Mouse (Mus musculus) heart, embryonic 14.5 days (tissue): ENCODE results near the gene Slc25a19. TPM values are rescaled to one million over a fixed set of nuclear protein-coding genes. Genes with fewer than 3 reads are reported as not detected.
A peak's percentile ranks its signal among the peaks of the same experiment; 100 is the strongest.

Experiments
- ATAC-seq: fragments of 200-750 bp; cut with Nextera tagmentation; 2 replicates; pipeline ENCODE4 v1.8.0; 2017; ENCODE audit warnings: low read depth, moderate TSS enrichment; ENCODE audit not compliant: insufficient number of reproducible peaks, insufficient read depth, low FRiP score
- H3K27ac ChIP-seq, 2 experiments: fragments of 200-500 bp in 1 of 2; fragments of 300-500 bp in 1 of 2; sonication (generic) in 1 of 2; replicated peaks in 1 of 2; 2 replicates each; pipeline ENCODE4 v1.5.1; 2012 to 2014; ENCODE audit warnings: low read depth in 2 of 2, low read length in 2 of 2, control low read depth in 1 of 2, mild to moderate bottlenecking in 1 of 2, mixed read lengths in 1 of 2; ENCODE audit not compliant: control insufficient read depth in 1 of 2, insufficient read depth in 1 of 2
- H3K27me3 ChIP-seq: fragments of 300-500 bp; sonication (generic); 2 replicates; pipeline ENCODE4 v1.6.1; 2014; ENCODE audit warnings: mild to moderate bottlenecking, low read length, control low read depth; ENCODE audit not compliant: control insufficient read depth, insufficient read depth
- H3K36me3 ChIP-seq: fragments of 300-500 bp; sonication (generic); 2 replicates; pipeline ENCODE4 v1.6.1; 2014; ENCODE audit warnings: mild to moderate bottlenecking, control low read depth, low read length, mixed read lengths; ENCODE audit not compliant: control insufficient read depth, insufficient read depth
- H3K4me1 ChIP-seq, 2 experiments: fragments of 200-500 bp in 1 of 2; fragments of 300-500 bp in 1 of 2; sonication (generic) in 1 of 2; 2 replicates each; pipeline ENCODE4 v1.6.1; 2012 to 2014; ENCODE audit warnings: low read length in 2 of 2, control low read depth in 1 of 2, mixed read lengths in 1 of 2; ENCODE audit not compliant: control insufficient read depth in 2 of 2, insufficient read depth in 2 of 2
- H3K4me2 ChIP-seq: fragments of 300-500 bp; sonication (generic); 2 replicates; pipeline ENCODE4 v1.6.1; 2014; ENCODE audit warnings: mild to moderate bottlenecking, low read length
- H3K4me3 ChIP-seq, 2 experiments: fragments of 200-500 bp in 1 of 2; fragments of 300-500 bp in 1 of 2; sonication (generic) in 1 of 2; 2 replicates each; pipeline ENCODE4 v1.5.1; 2012 to 2014; ENCODE audit warnings: low read length in 2 of 2, mild to moderate bottlenecking in 2 of 2, control low read depth in 1 of 2, low read depth in 1 of 2, moderate library complexity in 1 of 2; ENCODE audit not compliant: control insufficient read depth in 1 of 2, insufficient read depth in 1 of 2
- H3K9ac ChIP-seq: fragments of 300-500 bp; sonication (generic); 2 replicates; pipeline ENCODE4 v1.6.1; 2014; ENCODE audit warnings: mild to moderate bottlenecking, low read length
- H3K9me3 ChIP-seq: fragments of 300-500 bp; sonication (generic); 2 replicates; pipeline ENCODE4 v1.6.1; 2016; ENCODE audit warnings: low read length, control low read depth; ENCODE audit not compliant: control insufficient read depth
- WGBS: fragments of 180-500 bp; shearing (Covaris S2); extraction: QIAGEN DNeasy Blood & Tissue Kit; methylation state at CpG from one replicate; pipeline ENCODE4 v1.1.7; 2014; 5-methylcytosine and 5-hydroxymethylcytosine counted together
- polyA plus RNA-seq: library from polyadenylated mRNA; unstranded; fragments of >200 nt; fragmentation: Nextera tagmentation; extraction: Ambion mirVana; gene quantifications from 2 replicates; pipeline ENCODE4 v1.2.1, GENCODE M21; 2014

Gene Slc25a19
- polyA plus RNA-seq, 1 experiment from 2014 or later, result 42.8 TPM

GRCm38 (mm10) chr11:115586403-115586802 is 41.7 kb downstream of the Slc25a19 start:
- H3K4me3 ChIP-seq, result no peak overlapping the region

GRCm38 (mm10) chr11:115585573-115586100 is 42.5 kb downstream of the Slc25a19 start:
- 85% methylated on average over 7 of the region's 7 CpGs for WGBS
- H3K9me3 ChIP-seq, result no peaks in the 10 kb centered on the region
- H3K4me1 ChIP-seq, result no peaks in the 10 kb centered on the region; a peak in 1 of 4 replicates
- H3K27me3 ChIP-seq, result no peaks in the 10 kb centered on the region
- H3K36me3 ChIP-seq, result peaks cover 98% of the 10 kb centered on the region
- no peak overlapping the region for H3K27ac ChIP-seq
- no peak overlapping the region for H3K9ac ChIP-seq
- no peak overlapping the region for H3K4me3 ChIP-seq
- H3K4me2 ChIP-seq, result no peak overlapping the region
- ATAC-seq, result no peak

More at GRCm38 (mm10) chr11:115586403-115586802, 41.7 kb downstream of the Slc25a19 start:
- Histone ChIP-seq H3K36me3 (peaks cover 98% of the 10 kb centered on the region), H3K27ac (no peak overlapping the region), H3K9me3 (no peaks in the 10 kb centered on the region), H3K9ac (no peak overlapping the region), H3K4me2 (no peak overlapping the region), H3K27me3 (no peaks in the 10 kb centered on the region), H3K4me1 (no peaks in the 10 kb centered on the region; a peak in 1 of 4 replicates)
- ATAC-seq, result no peak
- 82% methylated on average over 9 of the region's 9 CpGs for WGBS

- WGBS, result 83% methylated on average over 10 of the region's 10 CpGs
- no peak overlapping the region for H3K9ac ChIP-seq
Measured at GRCm38 (mm10) chr11:115584376-115585073, 43.6 kb downstream of the Slc25a19 start.

GRCm38 (mm10) chr11:115582913-115583606 is 45.0 kb downstream of the Slc25a19 start:
- Histone ChIP-seq H3K4me1 (no peaks in the 10 kb centered on the region; a peak in 1 of 4 replicates), H3K9me3 (no peaks in the 10 kb centered on the region), H3K9ac (no peak overlapping the region), H3K4me3 (no peak overlapping the region), H3K27ac (no peak overlapping the region), H3K4me2 (no peak overlapping the region), H3K27me3 (no peaks in the 10 kb centered on the region), H3K36me3 (peaks cover 98% of the 10 kb centered on the region)
- WGBS, result 83% methylated on average over 10 of the region's 10 CpGs
- ATAC-seq, result no peak

More at GRCm38 (mm10) chr11:115584376-115585073, 43.6 kb downstream of the Slc25a19 start:
- Histone ChIP-seq H3K4me3 (no peak overlapping the region), H3K9me3 (no peaks in the 10 kb centered on the region), H3K4me1 (no peaks in the 10 kb centered on the region; a peak in 1 of 4 replicates), H3K36me3 (peaks cover 96% of the 10 kb centered on the region), H3K27ac (no peak overlapping the region), H3K4me2 (no peak overlapping the region), H3K27me3 (no peaks in the 10 kb centered on the region)
- ATAC-seq, result no peak

GRCm38 (mm10) chr11:115579080-115579479 is 49.0 kb downstream of the Slc25a19 start:
- no peaks in the 10 kb centered on the region for H3K9me3 ChIP-seq
- H3K9ac ChIP-seq, result no peak overlapping the region
- H3K4me2 ChIP-seq, result no peak overlapping the region
- no peak for ATAC-seq
- H3K27ac ChIP-seq, result no peak overlapping the region
- no peak overlapping the region for H3K4me3 ChIP-seq
- H3K4me1 ChIP-seq, result no peaks in the 10 kb centered on the region
- H3K27me3 ChIP-seq, result no peaks in the 10 kb centered on the region
- peaks cover 72% of the 10 kb centered on the region for H3K36me3 ChIP-seq

GRCm38 (mm10) chr11:115564961-115565360 is 63.1 kb downstream of the Slc25a19 start:
- peak overlapping the region; percentile 84 for H3K9ac ChIP-seq
- H3K27ac ChIP-seq, result no peak overlapping the region
- no peaks in the 10 kb centered on the region for H3K9me3 ChIP-seq
- peaks cover 3 to 15% of the 10 kb centered on the region in 2 experiments; a peak in 3 of 4 replicates for H3K4me1 ChIP-seq
- H3K4me3 ChIP-seq, result peak overlapping the region; percentile 69 to 71
- no peaks in the 10 kb centered on the region for H3K27me3 ChIP-seq
- peak overlapping the region; percentile 86 for H3K4me2 ChIP-seq
- ATAC-seq, result no peak
- WGBS, result 14% methylated on average over 7 of the region's 7 CpGs
- peaks cover 42% of the 10 kb centered on the region for H3K36me3 ChIP-seq
